Mouse (Mus musculus) lung, postnatal 4 days (tissue): ENCODE results near the gene Nisch.
A peak's percentile ranks its signal among the peaks of the same experiment; 100 is the strongest.

Experiments
- DNase-seq, 2 experiments: peaks; one replicate each; pipeline ENCODE4 v3.0.0; 2021

Gene Nisch

GRCm38 (mm10) chr14:31189348-31189747 lies 27.4 kb downstream of the Nisch start:
- no peak for DNase-seq

- peak; percentile 57 to 79 for DNase-seq
Measured at GRCm38 (mm10) chr14:31188771-31189181, 28.0 kb downstream of the Nisch start.

GRCm38 (mm10) chr14:31186656-31187055 lies 30.1 kb downstream of the Nisch start:
- DNase-seq = peak; percentile 57 to 75

GRCm38 (mm10) chr14:31184195-31184594 lies 32.6 kb downstream of the Nisch start:
- no peak for DNase-seq

- no peak for DNase-seq
Measured at GRCm38 (mm10) chr14:31183541-31183940, 33.2 kb downstream of the Nisch start.

GRCm38 (mm10) chr14:31182786-31183290 lies 33.9 kb downstream of the Nisch start:
- peak in 1 of 2 experiments; percentile 47 for DNase-seq

- DNase-seq = no peak
Measured at GRCm38 (mm10) chr14:31181512-31181911, 35.2 kb downstream of the Nisch start.

GRCm38 (mm10) chr14:31179677-31180365 lies 36.9 kb downstream of the Nisch start:
- DNase-seq = no peak

GRCm38 (mm10) chr14:31177715-31178114 lies 39.0 kb downstream of the Nisch start:
- no peak for DNase-seq

GRCm38 (mm10) chr14:31177287-31177686 lies 39.5 kb downstream of the Nisch start:
- no peak for DNase-seq

- DNase-seq = no peak
Measured at GRCm38 (mm10) chr14:31173537-31173936, 43.2 kb downstream of the Nisch start.

GRCm38 (mm10) chr14:31172781-31173455 lies 43.8 kb downstream of the Nisch start:
- DNase-seq = peak; percentile 39 to 56

GRCm38 (mm10) chr14:31171821-31172220 lies 44.9 kb downstream of the Nisch start:
- DNase-seq = no peak

GRCm38 (mm10) chr14:31171386-31171785 lies 45.4 kb downstream of the Nisch start:
- no peak for DNase-seq

GRCm38 (mm10) chr14:31170963-31171362 lies 45.8 kb downstream of the Nisch start:
- no peak for DNase-seq

- DNase-seq = no peak
Measured at GRCm38 (mm10) chr14:31169508-31169907, 47.2 kb downstream of the Nisch start.

- DNase-seq = peak; percentile 67 to 81
Measured at GRCm38 (mm10) chr14:31168425-31168824, 48.3 kb downstream of the Nisch start, which contains the start of gene Stab1. Gene Stab1, minus strand, starts transcription at chr14:31168641.

- no peak for DNase-seq
Measured at GRCm38 (mm10) chr14:31166827-31167226, 49.9 kb downstream of the Nisch start.

GRCm38 (mm10) chr14:31165991-31166630 lies 50.6 kb downstream of the Nisch start:
- DNase-seq = peak; percentile 47 to 68

- no peak for DNase-seq
Measured at GRCm38 (mm10) chr14:31165458-31165857, 51.3 kb downstream of the Nisch start.

- no peak for DNase-seq
Measured at GRCm38 (mm10) chr14:31165010-31165409, 51.7 kb downstream of the Nisch start.

GRCm38 (mm10) chr14:31164067-31164466 lies 52.7 kb downstream of the Nisch start:
- no peak for DNase-seq

GRCm38 (mm10) chr14:31161638-31162037 lies 55.1 kb downstream of the Nisch start:
- DNase-seq = no peak

GRCm38 (mm10) chr14:31161191-31161590 lies 55.6 kb downstream of the Nisch start:
- no peak for DNase-seq
